Mouse (Mus musculus) embryonic facial prominence, embryonic 14.5 days (tissue): ENCODE measurements at regions not wholly inside any gene's neighbourhood (a gene's known extent, or its start where the extent isn't known, plus 50 kb on each side); places are given as distances from the start of the nearest gene placed in this dataset.
A peak's percentile ranks its signal among the peaks of the same experiment; 100 is the strongest.

ENCODE experiments used
- ATAC-seq: fragments of 200-750 bp; cut with Nextera tagmentation; 2 replicates; pipeline ENCODE4 v1.8.0; 2017; ENCODE audit warnings: low read depth, moderate number of reproducible peaks, moderate TSS enrichment
- DNase-seq: peaks from one replicate; pipeline ENCODE4 v3.0.0-alpha.2; 2015; ENCODE audit warnings: low spot score
- H3K27ac ChIP-seq: fragments of 300-500 bp; sonication (generic); replicated peaks from 2 replicates; pipeline ENCODE4 v1.5.1; 2014; ENCODE audit warnings: low read depth, mild to moderate bottlenecking, low read length, moderate library complexity
- H3K27me3 ChIP-seq: fragments of 300-500 bp; sonication (generic); replicated peaks from 2 replicates; pipeline ENCODE4 v1.6.1; 2014; ENCODE audit warnings: low read length; ENCODE audit not compliant: control insufficient read depth, insufficient read depth
- H3K36me3 ChIP-seq: fragments of 300-500 bp; sonication (generic); 2 replicates; pipeline ENCODE4 v1.6.1; 2014; ENCODE audit warnings: low read length, mixed read lengths; ENCODE audit not compliant: control insufficient read depth, insufficient read depth
- H3K4me1 ChIP-seq: fragments of 300-500 bp; sonication (generic); 2 replicates; pipeline ENCODE4 v1.6.1; 2014; ENCODE audit warnings: antibody characterized with exemption, low read length; ENCODE audit not compliant: control insufficient read depth, insufficient read depth
- H3K4me2 ChIP-seq: fragments of 300-500 bp; sonication (generic); 2 replicates; pipeline ENCODE4 v1.6.1; 2014; ENCODE audit warnings: low read depth, mild to moderate bottlenecking, low read length, moderate library complexity, mixed read lengths
- H3K4me3 ChIP-seq: fragments of 300-500 bp; sonication (generic); 2 replicates; pipeline ENCODE4 v1.5.1; 2014; ENCODE audit warnings: low read depth, mild to moderate bottlenecking, low read length
- H3K9ac ChIP-seq: fragments of 300-500 bp; sonication (generic); 2 replicates; pipeline ENCODE4 v1.6.1; 2014; ENCODE audit warnings: low read depth, mild to moderate bottlenecking, low read length, moderate library complexity, mixed read lengths
- H3K9me3 ChIP-seq: fragments of 300-500 bp; sonication (generic); 2 replicates; pipeline ENCODE4 v1.6.1; 2016; ENCODE audit warnings: low read length; ENCODE audit not compliant: control insufficient read depth
- WGBS: fragments of 180-500 bp; shearing (Covaris S2); extraction: QIAGEN DNeasy Blood & Tissue Kit; methylation state at CpG from one replicate; pipeline ENCODE4 v1.1.7; 2014; 5-methylcytosine and 5-hydroxymethylcytosine counted together

DNA sequence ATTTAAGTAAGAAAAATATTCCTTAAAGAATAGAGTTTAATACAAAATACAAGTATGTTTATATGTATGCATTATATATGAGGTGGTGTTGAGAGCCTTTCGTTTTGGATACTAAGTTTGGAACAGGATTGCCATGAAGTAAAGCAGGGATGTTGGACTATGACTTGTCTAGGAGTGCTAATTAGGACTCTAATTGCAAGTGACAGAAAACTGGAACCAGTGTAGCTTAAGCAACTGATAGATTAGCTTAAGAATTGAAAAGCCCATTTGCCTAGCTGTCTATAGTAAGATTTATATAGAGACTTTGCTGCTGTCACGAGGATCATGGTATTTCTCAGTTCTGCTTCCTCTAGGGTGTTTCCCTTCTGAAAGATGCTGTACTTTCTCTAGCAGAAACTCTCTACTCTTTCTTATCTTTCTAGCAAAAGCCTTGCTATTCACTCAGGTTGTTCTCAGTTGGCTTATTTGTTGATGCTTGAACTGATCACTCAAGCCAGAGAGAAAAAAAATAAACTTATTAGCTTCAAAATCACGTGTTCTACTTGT is 147.9 kb upstream of the 1810046K07Rik start:
- H3K4me1 ChIP-seq, result no peaks in the 10 kb centered on the region
- no peak for ATAC-seq
- H3K4me3 ChIP-seq, result no peak overlapping the region
- no peak overlapping the region for H3K4me2 ChIP-seq
- no peak overlapping the region for H3K9ac ChIP-seq
- H3K27me3 ChIP-seq, result no peaks in the 10 kb centered on the region
- no peaks in the 10 kb centered on the region for H3K36me3 ChIP-seq
- H3K9me3 ChIP-seq, result no peaks in the 10 kb centered on the region
- peak; percentile 21 for DNase-seq
- WGBS, result 57% methylated on average over 3 of the region's 3 CpGs
- H3K27ac ChIP-seq, result no peak overlapping the region

DNA sequence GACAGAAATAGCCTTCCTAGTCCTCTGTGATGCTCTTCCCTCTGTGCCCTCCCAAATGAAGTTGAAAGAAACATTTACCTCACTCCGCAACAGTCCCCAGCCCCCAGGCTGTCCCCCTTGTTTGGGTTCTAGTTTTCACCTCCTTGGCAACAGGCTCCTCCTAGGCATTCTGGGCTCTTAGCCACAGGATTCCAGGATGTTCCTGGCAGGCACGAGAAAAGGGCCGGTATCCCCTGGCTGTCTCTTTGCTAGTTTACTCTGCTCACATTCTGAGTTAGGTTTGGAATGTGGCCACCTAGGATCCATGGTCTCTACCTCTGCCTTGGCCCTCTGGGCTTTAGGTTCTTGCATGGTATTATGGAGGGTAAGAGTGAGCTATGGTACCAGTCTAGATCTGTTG is 159.1 kb upstream of the 1810046K07Rik start:
- Histone ChIP-seq H3K27me3 (no peaks in the 10 kb centered on the region), H3K36me3 (no peaks in the 10 kb centered on the region), H3K27ac (no peak overlapping the region), H3K4me3 (no peak overlapping the region), H3K9me3 (no peaks in the 10 kb centered on the region), H3K4me2 (no peak overlapping the region), H3K4me1 (no peaks in the 10 kb centered on the region; the same call in 1 of the 2 replicates), H3K9ac (no peak overlapping the region)
- WGBS, result 63% methylated on average over 3 of the region's 3 CpGs
- DNase-seq (peak; percentile 20), ATAC-seq (no peak)

DNA sequence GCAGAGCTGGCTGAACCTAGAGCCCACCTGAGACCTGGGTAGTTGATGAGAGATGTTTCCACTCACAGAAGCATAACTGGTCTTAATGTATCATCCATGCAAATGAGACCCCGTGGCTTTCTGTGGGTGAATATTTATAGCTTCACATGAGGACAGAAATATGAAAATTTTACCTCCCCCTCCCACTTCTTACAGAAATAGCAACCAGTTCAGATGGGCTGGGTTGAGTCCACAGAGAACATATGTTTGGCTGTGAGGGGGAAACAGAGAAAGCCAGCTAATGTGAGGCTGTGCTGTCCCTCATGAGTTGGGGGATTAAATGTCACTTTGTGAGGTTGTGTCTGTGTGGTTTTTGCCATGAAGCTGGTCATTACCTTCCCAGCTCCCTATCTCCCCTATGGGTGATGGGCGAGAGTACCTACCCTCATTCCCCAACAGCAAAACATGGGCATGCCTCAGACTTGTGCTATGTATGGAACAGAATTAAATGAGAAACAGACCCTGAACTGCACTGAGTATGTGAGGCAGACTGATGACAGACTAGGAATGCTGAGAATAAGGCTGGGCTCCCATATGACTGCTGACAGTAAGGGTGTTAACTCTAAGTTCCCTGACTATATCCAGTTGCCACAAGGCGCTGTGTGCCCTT is 178.7 kb upstream of the 1810046K07Rik start:
- Histone ChIP-seq H3K9me3 (no peaks in the 10 kb centered on the region), H3K27ac (0 out of 2 replicates have a peak overlapping the region, but pooled peaks have one; percentile 24), H3K27me3 (no peaks in the 10 kb centered on the region), H3K9ac (no peak overlapping the region), H3K4me1 (no peaks in the 10 kb centered on the region; the same call in 1 of the 2 replicates), H3K36me3 (no peaks in the 10 kb centered on the region), H3K4me3 (no peak overlapping the region), H3K4me2 (no peak overlapping the region; the same call in 1 of the 2 replicates)
- DNase-seq (peak; percentile 78), ATAC-seq (peak; percentile 78)
- WGBS, result 39% methylated on average over 3 of the region's 3 CpGs

DNA sequence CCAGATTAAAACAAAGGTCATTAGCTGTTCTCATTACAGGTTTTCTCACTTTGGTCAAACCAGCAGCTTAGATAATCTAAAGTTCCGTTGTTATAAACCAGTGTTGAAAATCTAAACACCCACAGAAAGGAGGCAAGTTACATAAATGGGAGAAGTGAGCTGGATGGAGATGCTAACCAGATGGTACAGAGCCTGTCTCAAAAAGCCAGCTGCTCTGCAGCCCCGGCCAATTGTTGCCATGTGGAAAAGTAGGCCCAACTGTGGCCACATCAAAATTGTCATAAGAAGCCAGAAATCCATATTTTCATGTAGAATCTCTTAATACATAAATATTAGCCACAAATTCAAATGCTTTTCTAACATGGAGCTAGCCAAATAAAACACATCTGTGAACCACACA is 188.9 kb upstream of the 1810046K07Rik start:
- no peak overlapping the region for H3K9ac ChIP-seq
- H3K27ac ChIP-seq, result no peak overlapping the region
- H3K4me1 ChIP-seq, result no peaks in the 10 kb centered on the region
- no peak overlapping the region for H3K4me3 ChIP-seq
- no peak for ATAC-seq
- H3K36me3 ChIP-seq, result no peaks in the 10 kb centered on the region
- peak; percentile 26 for DNase-seq
- no peaks in the 10 kb centered on the region for H3K9me3 ChIP-seq
- no peak overlapping the region for H3K4me2 ChIP-seq
- 52% methylated on average over 2 of the region's 2 CpGs for WGBS
- H3K27me3 ChIP-seq, result no peaks in the 10 kb centered on the region

DNA sequence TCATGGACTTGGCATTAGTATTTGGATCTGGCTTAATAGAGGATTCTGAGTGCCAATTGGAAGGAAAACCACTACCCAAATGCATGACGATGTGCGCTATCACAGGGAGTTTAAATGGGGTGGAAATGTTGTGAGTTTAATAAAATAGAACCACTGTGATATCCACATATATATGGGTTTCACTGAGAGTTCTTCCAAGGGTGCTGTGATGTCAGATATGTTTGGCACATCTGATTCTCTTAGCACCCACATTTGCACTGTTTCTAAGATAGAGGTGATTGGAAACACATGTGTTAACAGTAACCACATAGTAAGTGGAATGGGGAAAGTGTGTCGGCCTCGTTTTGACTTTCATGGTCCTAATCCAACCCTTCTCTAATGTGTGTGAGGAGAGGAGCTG is 189.7 kb upstream of the 1810046K07Rik start:
- no peaks in the 10 kb centered on the region for H3K27me3 ChIP-seq
- 58% methylated on average over 4 of the region's 4 CpGs for WGBS
- ATAC-seq (no peak), DNase-seq (peak; percentile 75)
- H3K4me2 ChIP-seq, result no peak overlapping the region
- H3K4me1 ChIP-seq, result no peaks in the 10 kb centered on the region
- H3K27ac ChIP-seq, result no peak overlapping the region
- H3K36me3 ChIP-seq, result no peaks in the 10 kb centered on the region
- no peak overlapping the region for H3K9ac ChIP-seq
- no peak overlapping the region for H3K4me3 ChIP-seq
- no peaks in the 10 kb centered on the region for H3K9me3 ChIP-seq

DNA sequence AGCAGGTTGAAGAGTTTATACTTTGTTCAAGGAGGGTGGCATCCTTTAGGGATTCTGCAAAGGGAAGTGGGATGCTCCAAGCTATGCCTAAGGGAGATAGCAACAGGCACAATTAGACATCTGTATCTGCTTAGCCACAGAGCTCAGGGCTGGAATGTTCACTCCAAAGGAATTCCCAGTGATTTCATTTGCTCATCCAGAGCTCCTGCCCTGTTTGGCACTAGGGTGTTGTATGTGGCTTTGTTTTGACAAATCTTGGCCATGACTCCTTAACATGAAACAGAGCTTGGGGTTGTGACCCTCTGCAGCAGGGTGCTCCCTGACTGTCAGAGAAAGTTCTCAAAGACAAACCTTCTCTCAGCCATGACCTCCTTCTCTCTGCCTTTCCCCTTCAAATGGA is 194.8 kb upstream of the 1810046K07Rik start:
- Histone ChIP-seq H3K4me1 (no peaks in the 10 kb centered on the region), H3K4me3 (no peak overlapping the region), H3K9me3 (no peaks in the 10 kb centered on the region), H3K27ac (no peak overlapping the region), H3K36me3 (no peaks in the 10 kb centered on the region), H3K4me2 (no peak overlapping the region), H3K9ac (no peak overlapping the region), H3K27me3 (no peaks in the 10 kb centered on the region)
- ATAC-seq (no peak), DNase-seq (peak; percentile 19)

DNA sequence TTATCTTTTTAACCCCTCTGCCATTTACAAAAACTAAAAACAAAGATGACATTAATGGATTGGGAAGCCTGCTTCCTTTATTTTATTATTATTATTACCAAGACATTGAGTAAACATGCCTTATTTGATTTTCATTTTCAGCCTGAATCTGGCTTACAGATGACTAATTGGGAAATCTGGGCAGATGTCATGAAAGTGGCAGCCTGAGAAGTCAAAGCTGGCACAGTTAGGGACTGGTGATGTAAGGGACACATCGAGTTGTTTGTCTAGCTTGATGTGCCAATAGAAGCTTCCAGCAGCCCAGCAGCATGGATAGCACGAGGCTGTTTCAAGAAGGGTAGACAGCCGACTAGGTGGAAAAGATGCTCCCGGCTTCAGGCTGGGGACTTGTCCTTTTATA is 197.2 kb upstream of the 1810046K07Rik start:
- ATAC-seq (no peak), DNase-seq (no peak)
- H3K4me1 ChIP-seq, result no peaks in the 10 kb centered on the region
- H3K4me2 ChIP-seq, result no peak overlapping the region
- no peak overlapping the region for H3K9ac ChIP-seq
- H3K27me3 ChIP-seq, result no peaks in the 10 kb centered on the region
- 78% methylated on average over 4 of the region's 4 CpGs for WGBS
- H3K9me3 ChIP-seq, result no peaks in the 10 kb centered on the region
- no peak overlapping the region for H3K27ac ChIP-seq
- no peak overlapping the region for H3K4me3 ChIP-seq
- no peaks in the 10 kb centered on the region for H3K36me3 ChIP-seq

DNA sequence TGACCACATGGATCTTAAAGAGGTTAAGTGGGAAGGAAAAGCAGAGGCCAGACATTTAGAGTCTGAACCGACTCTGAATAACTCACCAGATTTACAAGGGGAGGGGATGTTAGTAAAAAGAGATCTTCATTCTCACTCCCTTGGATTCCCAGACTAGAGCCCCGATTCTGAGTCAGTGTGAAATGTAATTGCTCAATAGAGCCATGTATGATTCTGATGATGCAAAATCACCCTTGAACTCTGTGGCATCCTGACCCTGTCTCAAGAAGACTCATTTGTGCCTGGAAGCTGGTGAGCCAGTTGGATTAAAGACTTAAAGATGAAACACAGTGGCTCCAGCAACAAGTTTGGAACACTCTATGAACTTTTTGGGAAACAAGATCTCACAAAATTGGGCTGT is 210.2 kb upstream of the 1810046K07Rik start:
- H3K27ac ChIP-seq, result no peak overlapping the region
- WGBS, result 58% methylated on average over 2 of the region's 2 CpGs
- H3K27me3 ChIP-seq, result no peaks in the 10 kb centered on the region
- no peaks in the 10 kb centered on the region for H3K9me3 ChIP-seq
- H3K4me2 ChIP-seq, result no peak overlapping the region
- H3K4me3 ChIP-seq, result no peak overlapping the region
- DNase-seq (no peak), ATAC-seq (no peak)
- H3K9ac ChIP-seq, result no peak overlapping the region
- H3K4me1 ChIP-seq, result no peaks in the 10 kb centered on the region
- no peaks in the 10 kb centered on the region for H3K36me3 ChIP-seq

DNA sequence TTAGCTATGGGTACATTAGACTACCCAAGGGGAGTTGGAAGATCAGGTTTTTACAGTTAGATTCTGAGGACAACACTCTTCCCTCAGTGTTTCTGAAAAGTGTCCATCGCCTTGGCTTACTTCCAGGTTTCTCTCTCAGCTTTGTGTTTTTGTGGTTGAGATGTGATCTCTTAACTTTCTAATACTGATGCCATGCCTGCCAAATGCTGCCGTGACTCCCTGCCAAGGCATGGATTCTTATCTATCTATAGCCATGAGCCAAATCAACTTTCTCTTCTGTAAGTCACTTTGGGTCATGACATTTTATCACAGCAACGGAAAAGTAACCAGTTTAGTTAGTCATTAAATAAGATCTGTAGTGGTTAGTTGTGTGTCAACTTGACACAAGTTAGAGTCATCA is 213.2 kb upstream of the 1810046K07Rik start:
- no peaks in the 10 kb centered on the region for H3K9me3 ChIP-seq
- no peaks in the 10 kb centered on the region for H3K36me3 ChIP-seq
- H3K4me2 ChIP-seq, result no peak overlapping the region
- H3K4me3 ChIP-seq, result no peak overlapping the region
- H3K9ac ChIP-seq, result no peak overlapping the region
- H3K27ac ChIP-seq, result no peak overlapping the region
- 83% methylated on average over 3 of the region's 3 CpGs for WGBS
- DNase-seq (no peak), ATAC-seq (no peak)
- no peaks in the 10 kb centered on the region for H3K27me3 ChIP-seq
- no peaks in the 10 kb centered on the region for H3K4me1 ChIP-seq
